Mouse (Mus musculus): ENCODE data around the gene 2210408I21Rik.

DNA sequence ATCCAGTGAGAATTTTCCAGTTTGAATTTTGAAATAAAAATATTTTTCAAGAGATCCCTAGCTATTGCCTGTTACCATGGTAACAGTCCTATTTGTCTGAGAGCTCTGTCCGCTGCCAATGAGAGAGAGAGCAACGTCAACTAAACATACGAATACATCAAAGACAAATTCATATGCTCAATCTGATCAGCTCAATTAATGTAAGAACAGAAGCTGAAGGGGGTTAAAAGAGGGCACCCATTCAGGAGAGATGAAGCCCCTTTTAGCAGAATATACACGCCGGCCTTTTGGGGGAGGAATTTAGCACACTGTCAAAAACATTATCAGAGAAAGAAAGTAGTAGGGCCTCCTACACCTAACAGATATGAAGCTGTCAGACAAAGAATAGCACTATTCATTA is 261.6 kb downstream of the 2210408I21Rik start:
- TF ChIP-seq EP300 (IDR thresholded peaks at IDR 0.05; ENCODE audit: insufficient read depth, low read depth, low read length) (no peak), CTCF (IDR thresholded peaks at IDR 0.05) (no peak)

Measured in heart, adult 2 months (tissue).